Mouse (Mus musculus): Measurements from ENCODE around the gene Hist1h1d.
"Not testable (repeated sequence)": the region's sequence is repeated elsewhere in the genome, so short reads cannot be mapped to it uniquely, and the experiment has no call there.

Gene Hist1h1d

DNA sequence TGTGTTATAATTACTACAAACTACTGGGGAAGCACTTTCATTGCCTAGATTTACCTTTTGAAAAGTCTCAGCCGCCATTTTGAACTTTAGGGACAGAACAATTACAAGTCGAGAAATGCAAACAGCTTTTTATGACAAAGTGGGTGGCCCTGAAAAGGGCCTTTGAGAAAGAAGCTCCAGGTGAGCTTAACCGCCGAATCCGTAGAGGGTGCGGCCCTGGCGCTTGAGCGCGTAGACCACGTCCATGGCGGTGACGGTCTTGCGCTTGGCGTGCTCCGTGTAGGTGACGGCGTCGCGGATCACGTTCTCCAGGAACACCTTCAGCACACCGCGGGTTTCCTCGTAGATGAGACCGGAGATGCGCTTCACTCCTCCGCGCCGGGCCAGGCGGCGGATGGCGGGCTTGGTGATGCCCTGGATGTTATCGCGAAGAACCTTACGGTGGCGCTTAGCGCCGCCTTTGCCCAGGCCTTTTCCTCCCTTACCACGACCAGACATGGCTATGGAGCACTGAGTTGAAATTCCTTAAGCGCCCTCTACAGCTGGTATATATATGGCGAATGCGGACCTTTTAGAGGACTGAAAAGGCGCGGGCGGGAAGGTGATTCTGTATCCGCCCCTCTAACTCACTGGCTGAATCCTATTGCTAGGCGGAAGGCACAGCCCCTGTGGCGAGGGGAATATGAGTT lies 1.8 kb upstream of the Hist1h1d start, which contains the start of gene Hist1h4f:
Gene Hist1h4f, minus strand, starts transcription at position 503 of the 689 bp plus-strand sequence.
- not testable (repeated sequence) for H3K27me3 ChIP-seq (ENCODE audit: control insufficient read depth, insufficient read depth, low read length, poor library complexity, severe bottlenecking)
- peak; percentile 85 for DNase-seq (ENCODE audit: low read depth, low spot score)

DNA sequence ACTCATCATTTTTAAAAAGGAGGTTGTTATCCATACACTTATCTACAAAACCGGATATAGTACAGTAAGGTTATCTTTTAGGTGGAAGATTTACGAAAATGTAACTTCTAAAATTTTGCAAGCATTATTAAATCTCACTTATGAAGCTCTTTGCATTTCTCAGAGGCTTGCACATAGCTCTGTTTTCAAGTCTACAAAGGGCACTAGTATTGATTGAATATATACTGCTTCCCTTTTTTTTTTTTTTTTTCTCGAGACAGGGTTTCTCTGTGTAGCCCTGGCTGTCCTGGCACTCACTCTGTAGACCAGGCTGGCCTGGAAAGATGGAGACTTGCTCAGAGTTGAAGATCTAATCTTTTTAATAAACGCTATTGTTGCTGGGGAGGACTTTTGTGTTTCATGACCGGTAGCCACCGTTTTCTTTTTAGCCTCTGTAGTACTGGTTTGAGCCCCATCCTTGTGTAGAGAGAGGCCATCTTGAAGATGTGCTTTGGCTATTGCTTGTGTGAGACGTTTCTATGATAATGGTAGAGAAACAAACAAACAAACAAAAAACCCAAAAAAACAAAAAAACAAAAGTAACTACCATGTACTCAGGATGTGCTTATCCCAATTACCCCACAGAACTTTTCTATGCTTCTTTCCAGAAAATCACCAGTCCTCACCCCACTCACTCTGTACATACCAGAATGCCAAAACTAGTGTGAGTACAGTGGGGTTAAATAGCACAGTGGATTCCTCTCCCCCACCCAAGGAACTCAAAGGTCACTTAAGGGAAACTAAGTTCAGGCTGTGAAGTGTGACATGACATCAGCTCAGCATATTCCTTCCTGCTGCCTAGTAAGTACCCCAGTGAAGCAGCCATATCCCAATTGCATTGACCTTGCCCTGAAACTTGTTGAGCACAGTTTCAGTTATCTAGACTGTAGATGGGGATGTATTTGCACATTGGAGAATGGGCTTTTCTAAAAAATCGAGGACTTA lies 839 bp upstream of the Hist1h1d start:
- no peaks in the 10 kb centered on the region for H3K27me3 ChIP-seq (ENCODE audit: control insufficient read depth, insufficient read depth, low read length, poor library complexity, severe bottlenecking)
- no peak for DNase-seq (ENCODE audit: low read depth, low spot score)
- H3K36me3 ChIP-seq (ENCODE audit: control insufficient read depth, insufficient read depth, low read length, poor library complexity, severe bottlenecking) = no peaks in the 10 kb centered on the region

More for the DNA sequence above, 1.8 kb upstream of the Hist1h1d start, which contains the start of gene Hist1h4f:
- H3K36me3 ChIP-seq (ENCODE audit: control insufficient read depth, insufficient read depth, low read length, poor library complexity, severe bottlenecking) = not testable (repeated sequence)

DNA sequence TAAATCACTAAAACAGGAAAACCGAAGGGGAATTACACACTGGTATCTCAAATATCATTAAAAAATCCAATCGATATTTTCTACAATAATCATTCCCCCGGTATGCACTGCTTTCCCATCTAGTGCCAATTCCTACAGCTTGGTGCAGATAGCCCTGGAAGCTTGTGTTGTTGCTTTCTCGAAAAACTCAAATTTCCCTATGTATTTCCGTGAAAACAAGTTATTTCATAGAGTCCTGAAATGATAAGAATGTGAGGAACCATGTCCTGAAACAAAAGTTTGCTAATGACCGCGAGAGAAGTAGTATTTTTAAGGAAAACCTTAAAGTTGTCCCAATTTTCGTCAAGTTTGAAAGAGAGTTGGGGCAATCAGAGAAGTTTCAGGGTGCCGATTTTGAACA lies 1.3 kb downstream of the Hist1h1d start:
- H3K27me3 ChIP-seq (ENCODE audit: control insufficient read depth, insufficient read depth, low read length, poor library complexity, severe bottlenecking) = no peaks in the 10 kb centered on the region
- no peaks in the 10 kb centered on the region for H3K36me3 ChIP-seq (ENCODE audit: control insufficient read depth, insufficient read depth, low read length, poor library complexity, severe bottlenecking)
- no peak for DNase-seq (ENCODE audit: low read depth, low spot score)

DNA sequence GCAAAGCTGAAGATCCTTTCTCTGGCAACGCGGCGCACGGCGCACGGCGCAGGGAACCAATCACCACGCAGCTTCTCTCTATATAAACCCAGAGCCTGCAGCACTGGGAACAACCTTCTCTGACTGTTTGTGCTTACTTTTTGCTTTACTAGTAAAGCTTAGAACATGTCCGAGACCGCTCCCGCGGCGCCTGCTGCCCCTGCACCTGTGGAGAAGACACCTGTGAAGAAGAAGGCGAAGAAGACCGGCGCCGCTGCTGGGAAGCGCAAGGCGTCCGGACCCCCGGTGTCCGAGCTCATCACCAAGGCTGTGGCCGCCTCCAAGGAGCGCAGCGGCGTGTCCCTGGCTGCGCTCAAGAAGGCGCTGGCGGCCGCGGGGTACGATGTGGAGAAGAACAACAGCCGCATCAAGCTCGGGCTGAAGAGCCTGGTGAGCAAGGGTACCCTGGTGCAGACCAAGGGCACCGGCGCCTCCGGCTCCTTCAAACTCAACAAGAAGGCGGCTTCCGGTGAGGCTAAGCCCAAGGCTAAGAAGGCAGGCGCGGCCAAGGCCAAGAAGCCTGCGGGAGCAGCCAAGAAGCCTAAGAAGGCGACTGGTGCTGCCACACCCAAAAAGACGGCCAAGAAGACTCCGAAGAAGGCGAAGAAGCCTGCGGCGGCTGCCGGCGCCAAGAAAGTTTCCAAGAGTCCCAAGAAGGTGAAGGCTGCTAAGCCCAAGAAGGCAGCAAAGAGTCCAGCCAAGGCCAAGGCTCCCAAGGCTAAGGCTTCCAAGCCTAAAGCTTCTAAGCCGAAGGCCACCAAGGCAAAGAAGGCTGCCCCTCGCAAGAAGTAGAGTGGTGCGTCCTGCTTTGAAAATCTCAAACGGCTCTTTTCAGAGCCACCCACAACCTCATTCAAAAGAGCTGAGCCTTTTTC lies 2.1 kb downstream of the Hist1h1d start:
- no peaks in the 10 kb centered on the region for H3K36me3 ChIP-seq (ENCODE audit: control insufficient read depth, insufficient read depth, low read length, poor library complexity, severe bottlenecking)
- peak; percentile 85 for DNase-seq (ENCODE audit: low read depth, low spot score)
- H3K27me3 ChIP-seq (ENCODE audit: control insufficient read depth, insufficient read depth, low read length, poor library complexity, severe bottlenecking) = no peaks in the 10 kb centered on the region

DNA sequence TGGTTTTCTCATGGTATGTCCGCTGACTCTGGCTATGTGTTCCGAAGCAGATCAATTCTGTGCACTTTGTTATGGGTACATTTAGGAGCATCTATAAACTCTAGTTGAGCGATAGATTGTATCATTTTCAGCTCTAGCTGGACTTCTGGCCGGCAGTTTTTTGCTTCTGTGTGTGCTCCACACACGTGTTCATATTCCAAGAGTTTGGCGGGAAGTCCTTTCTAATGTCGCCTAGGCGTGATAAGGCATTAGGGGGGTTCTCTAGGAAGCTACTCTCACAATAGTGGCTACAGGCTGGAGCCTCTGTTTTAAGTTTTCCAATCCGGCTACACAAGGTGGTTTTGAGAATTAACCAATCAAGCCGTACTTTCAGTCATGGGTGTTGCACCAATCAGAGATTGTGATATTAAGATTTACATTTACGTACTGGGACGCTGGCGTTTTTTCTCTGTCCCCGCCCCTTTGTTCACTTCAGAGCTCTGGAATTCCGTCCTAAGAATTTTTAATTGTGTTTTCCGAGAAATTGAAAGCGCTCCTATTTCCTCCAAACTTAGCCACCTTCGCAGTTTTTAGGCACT lies 2.9 kb downstream of the Hist1h1d start:
- H3K27me3 ChIP-seq (ENCODE audit: control insufficient read depth, insufficient read depth, low read length, poor library complexity, severe bottlenecking) = no peaks in the 10 kb centered on the region
- peak; percentile 88 for DNase-seq (ENCODE audit: low read depth, low spot score)
- H3K36me3 ChIP-seq (ENCODE audit: control insufficient read depth, insufficient read depth, low read length, poor library complexity, severe bottlenecking) = no peaks in the 10 kb centered on the region

DNA sequence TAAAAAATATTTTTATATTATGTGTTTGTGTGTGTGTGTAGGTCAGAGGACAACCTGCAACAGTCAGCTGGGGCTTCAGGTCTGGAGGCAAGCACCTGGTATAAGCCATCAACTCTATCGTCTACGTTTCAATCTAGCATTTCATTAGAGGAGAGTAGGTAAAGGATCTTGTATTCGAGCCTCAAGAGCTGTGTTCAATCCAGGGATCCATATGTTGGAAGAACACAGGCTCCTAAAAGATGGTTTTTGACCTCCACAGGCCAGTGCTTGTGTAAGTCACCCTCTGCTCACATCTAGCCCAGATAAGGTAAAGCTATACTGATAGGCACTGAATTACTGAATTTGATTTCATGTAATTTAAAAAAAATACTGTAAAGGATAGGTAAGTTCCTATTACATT lies 3.8 kb downstream of the Hist1h1d start:
- H3K27me3 ChIP-seq (ENCODE audit: control insufficient read depth, insufficient read depth, low read length, poor library complexity, severe bottlenecking) = no peaks in the 10 kb centered on the region
- H3K36me3 ChIP-seq (ENCODE audit: control insufficient read depth, insufficient read depth, low read length, poor library complexity, severe bottlenecking) = no peaks in the 10 kb centered on the region
- no peak for DNase-seq (ENCODE audit: low read depth, low spot score)

- not testable (repeated sequence) for DNase-seq (ENCODE audit: low read depth, low spot score); H3K36me3 ChIP-seq (ENCODE audit: control insufficient read depth, insufficient read depth, low read length, poor library complexity, severe bottlenecking); H3K27me3 ChIP-seq (ENCODE audit: control insufficient read depth, insufficient read depth, low read length, poor library complexity, severe bottlenecking)
Measured at GRCm38 (mm10) chr13:23560699-23561098, 7.6 kb downstream of the Hist1h1d start.

DNA sequence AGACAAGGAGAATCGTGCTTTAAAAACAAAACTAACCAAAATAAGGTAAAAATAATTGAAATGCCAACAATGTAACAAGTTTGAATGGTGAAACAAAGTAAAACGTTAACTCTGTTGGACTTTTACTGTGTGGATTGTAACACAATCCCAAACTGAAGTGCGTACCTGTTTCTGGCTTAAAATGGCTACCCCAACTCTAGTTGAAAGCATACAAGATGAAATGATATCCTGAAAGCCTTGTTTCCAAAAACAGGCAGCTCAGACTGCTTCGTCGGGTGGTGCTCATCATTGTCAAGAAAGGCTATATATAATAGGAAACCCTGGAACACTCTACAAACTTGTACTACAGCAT lies 8.4 kb downstream of the Hist1h1d start:
- not testable (repeated sequence) for H3K27me3 ChIP-seq (ENCODE audit: control insufficient read depth, insufficient read depth, low read length, poor library complexity, severe bottlenecking); DNase-seq (ENCODE audit: low read depth, low spot score); H3K36me3 ChIP-seq (ENCODE audit: control insufficient read depth, insufficient read depth, low read length, poor library complexity, severe bottlenecking)

DNA sequence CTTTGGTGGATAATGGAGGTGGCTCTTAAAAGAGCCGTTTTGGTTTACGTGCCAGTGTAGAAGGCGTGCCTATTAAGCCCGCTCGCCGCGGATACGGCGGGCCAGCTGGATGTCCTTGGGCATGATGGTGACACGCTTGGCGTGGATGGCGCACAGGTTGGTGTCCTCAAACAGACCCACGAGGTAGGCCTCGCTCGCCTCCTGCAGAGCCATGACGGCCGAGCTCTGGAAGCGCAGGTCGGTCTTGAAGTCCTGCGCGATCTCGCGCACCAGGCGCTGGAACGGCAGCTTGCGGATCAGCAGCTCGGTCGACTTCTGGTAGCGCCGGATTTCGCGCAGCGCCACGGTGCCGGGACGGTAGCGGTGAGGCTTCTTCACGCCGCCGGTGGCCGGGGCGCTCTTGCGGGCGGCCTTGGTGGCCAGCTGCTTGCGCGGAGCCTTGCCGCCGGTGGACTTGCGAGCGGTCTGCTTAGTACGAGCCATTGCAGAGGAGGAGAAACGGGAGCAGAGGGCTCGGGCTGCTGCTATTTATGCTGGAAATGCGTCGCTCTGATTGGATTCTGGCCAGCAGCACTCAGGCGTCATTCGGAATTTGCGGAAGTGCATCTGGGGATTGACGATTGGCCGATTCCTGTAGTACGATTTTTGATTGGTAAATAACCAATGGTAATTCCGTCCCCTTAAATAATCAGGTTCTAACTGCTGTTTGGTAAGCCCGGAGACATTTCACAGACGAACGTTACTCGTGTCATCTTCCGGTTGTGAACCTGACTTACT lies 9.0 kb downstream of the Hist1h1d start, which contains the start of gene Hist1h3e:
Gene Hist1h3e, minus strand, starts transcription at position 487 of the 777 bp plus-strand sequence.
- not testable (repeated sequence) for H3K36me3 ChIP-seq (ENCODE audit: control insufficient read depth, insufficient read depth, low read length, poor library complexity, severe bottlenecking); H3K27me3 ChIP-seq (ENCODE audit: control insufficient read depth, insufficient read depth, low read length, poor library complexity, severe bottlenecking)
- peak; percentile 99 for DNase-seq (ENCODE audit: low read depth, low spot score)

DNA sequence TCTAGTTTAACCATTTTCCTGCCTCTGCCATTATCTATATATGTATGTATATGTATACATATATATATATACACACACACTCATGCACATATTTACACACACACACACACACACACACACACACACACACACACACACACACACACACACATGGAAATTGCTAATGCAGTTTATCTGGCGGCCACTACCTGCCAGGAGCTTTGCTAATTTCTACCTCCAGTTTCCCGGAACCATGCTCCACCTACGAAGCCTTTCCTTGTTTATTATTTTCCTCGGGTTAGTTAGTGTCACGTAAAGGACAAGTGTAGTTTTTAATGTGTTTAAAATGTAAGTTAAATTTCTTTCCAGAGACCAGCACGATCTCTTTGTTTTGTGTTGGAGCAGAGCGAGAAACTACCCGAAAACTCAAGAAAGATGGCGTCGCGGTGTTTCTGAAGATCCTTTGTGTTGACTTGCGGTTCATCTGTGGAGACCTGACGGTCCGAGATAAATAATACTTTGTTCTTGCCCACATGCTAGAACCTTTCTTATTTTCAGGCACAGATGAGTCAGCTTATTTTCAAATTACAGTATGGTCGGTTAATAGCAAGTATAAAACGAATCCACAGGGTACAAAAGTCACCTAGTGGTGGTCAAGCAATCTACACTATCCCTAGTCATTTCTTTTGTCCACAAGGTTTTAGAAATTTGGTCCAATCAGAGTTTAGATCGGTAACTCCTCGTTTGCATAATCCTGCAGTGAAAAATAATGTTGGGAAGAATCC lies 9.8 kb downstream of the Hist1h1d start:
- H3K27me3 ChIP-seq (ENCODE audit: control insufficient read depth, insufficient read depth, low read length, poor library complexity, severe bottlenecking) = no peaks in the 10 kb centered on the region
- DNase-seq (ENCODE audit: low read depth, low spot score) = peak; percentile 64
- no peaks in the 10 kb centered on the region for H3K36me3 ChIP-seq (ENCODE audit: control insufficient read depth, insufficient read depth, low read length, poor library complexity, severe bottlenecking)

- DNase-seq (ENCODE audit: low read depth, low spot score) = no peak
- H3K27me3 ChIP-seq (ENCODE audit: control insufficient read depth, insufficient read depth, low read length, poor library complexity, severe bottlenecking) = no peaks in the 10 kb centered on the region
- H3K36me3 ChIP-seq (ENCODE audit: control insufficient read depth, insufficient read depth, low read length, poor library complexity, severe bottlenecking) = no peaks in the 10 kb centered on the region
Measured at GRCm38 (mm10) chr13:23564482-23564881, 11.4 kb downstream of the Hist1h1d start.

DNA sequence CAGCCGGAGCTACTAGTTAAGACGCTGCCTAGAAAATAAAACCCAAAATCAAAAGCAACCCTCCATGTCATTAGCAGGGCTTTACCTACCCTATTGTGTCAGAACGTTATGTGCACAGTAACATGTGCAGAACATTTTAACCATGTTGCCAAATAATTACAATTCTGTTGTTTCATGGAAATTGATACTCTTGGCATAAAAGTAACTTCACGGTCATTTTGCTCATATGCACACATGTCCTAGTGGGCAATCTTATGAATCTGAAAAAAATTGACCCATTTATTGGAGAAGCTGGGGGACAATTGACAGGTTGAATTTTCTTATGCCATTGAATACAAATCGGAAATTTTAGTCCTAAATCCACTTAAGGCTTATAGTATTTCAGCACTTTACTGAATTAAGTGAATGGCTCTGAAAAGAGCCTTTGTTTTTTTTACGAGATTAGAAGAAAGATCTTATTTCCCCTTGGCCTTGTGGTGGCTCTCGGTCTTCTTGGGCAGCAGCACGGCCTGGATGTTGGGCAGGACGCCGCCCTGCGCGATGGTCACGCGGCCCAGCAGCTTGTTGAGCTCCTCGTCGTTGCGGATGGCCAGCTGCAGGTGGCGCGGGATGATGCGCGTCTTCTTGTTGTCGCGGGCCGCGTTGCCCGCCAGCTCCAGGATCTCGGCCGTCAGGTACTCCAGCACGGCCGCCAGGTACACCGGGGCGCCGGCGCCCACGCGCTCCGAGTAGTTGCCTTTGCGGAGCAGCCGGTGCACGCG lies 17.4 kb downstream of the Hist1h1d start:
- not testable (repeated sequence) for H3K36me3 ChIP-seq (ENCODE audit: control insufficient read depth, insufficient read depth, low read length, poor library complexity, severe bottlenecking); H3K27me3 ChIP-seq (ENCODE audit: control insufficient read depth, insufficient read depth, low read length, poor library complexity, severe bottlenecking)
- DNase-seq (ENCODE audit: low read depth, low spot score) = peak; percentile 29

Data from splenic B cell, adult 2 months (primary cell).